Mouse (Mus musculus) limb, embryonic 15.5 days (tissue): ENCODE measurements around the gene Lman1l. TPM values are rescaled to one million over a fixed set of nuclear protein-coding genes. Genes with fewer than 3 reads are reported as not detected.

Experiments used
- ATAC-seq: fragments of 200-750 bp; cut with Nextera tagmentation; 2 replicates; pipeline ENCODE4 v1.8.0; 2017; ENCODE audit warnings: low read depth, moderate TSS enrichment; ENCODE audit not compliant: insufficient number of reproducible peaks, low FRiP score, low TSS enrichment
- H3K27ac ChIP-seq: fragments of 300-500 bp; sonication (generic); 2 replicates; pipeline ENCODE4 v1.5.1; 2015; ENCODE audit warnings: moderate library complexity, mild to moderate bottlenecking, inconsistent platforms
- H3K27me3 ChIP-seq: fragments of 300-500 bp; sonication (generic); 2 replicates; pipeline ENCODE4 v1.6.1; 2015; ENCODE audit warnings: inconsistent platforms
- H3K36me3 ChIP-seq: fragments of 300-500 bp; sonication (generic); 2 replicates; pipeline ENCODE4 v1.6.1; 2015; ENCODE audit warnings: inconsistent platforms
- H3K4me1 ChIP-seq: fragments of 300-500 bp; sonication (generic); 2 replicates; pipeline ENCODE4 v1.6.1; 2015; ENCODE audit warnings: inconsistent platforms
- H3K4me2 ChIP-seq: fragments of 300-500 bp; sonication (generic); 2 replicates; pipeline ENCODE4 v1.6.1; 2015; ENCODE audit warnings: mild to moderate bottlenecking, inconsistent platforms
- H3K4me3 ChIP-seq: fragments of 300-500 bp; sonication (generic); 2 replicates; pipeline ENCODE4 v1.5.1; 2015; ENCODE audit warnings: mild to moderate bottlenecking, inconsistent platforms
- H3K9ac ChIP-seq: fragments of 300-500 bp; sonication (generic); 2 replicates; pipeline ENCODE4 v1.6.1; 2015; ENCODE audit warnings: inconsistent platforms
- H3K9me3 ChIP-seq: fragments of 300-500 bp; sonication (generic); 2 replicates; pipeline ENCODE4 v1.6.1; 2016; ENCODE audit warnings: inconsistent platforms
- WGBS: fragments of 180-500 bp; shearing (Covaris S2); methylation state at CpG from one replicate; pipeline ENCODE4 v1.1.7; 2015; 5-methylcytosine and 5-hydroxymethylcytosine counted together
- polyA plus RNA-seq: library from polyadenylated mRNA; unstranded; fragments of >200 nt; fragmentation: Nextera tagmentation; extraction: Ambion mirVana; gene quantifications from 2 replicates; pipeline ENCODE4 v1.2.1, GENCODE M21; 2015

Lman1l gene
- polyA plus RNA-seq, 1 experiment from 2014 or later: not detected

DNA sequence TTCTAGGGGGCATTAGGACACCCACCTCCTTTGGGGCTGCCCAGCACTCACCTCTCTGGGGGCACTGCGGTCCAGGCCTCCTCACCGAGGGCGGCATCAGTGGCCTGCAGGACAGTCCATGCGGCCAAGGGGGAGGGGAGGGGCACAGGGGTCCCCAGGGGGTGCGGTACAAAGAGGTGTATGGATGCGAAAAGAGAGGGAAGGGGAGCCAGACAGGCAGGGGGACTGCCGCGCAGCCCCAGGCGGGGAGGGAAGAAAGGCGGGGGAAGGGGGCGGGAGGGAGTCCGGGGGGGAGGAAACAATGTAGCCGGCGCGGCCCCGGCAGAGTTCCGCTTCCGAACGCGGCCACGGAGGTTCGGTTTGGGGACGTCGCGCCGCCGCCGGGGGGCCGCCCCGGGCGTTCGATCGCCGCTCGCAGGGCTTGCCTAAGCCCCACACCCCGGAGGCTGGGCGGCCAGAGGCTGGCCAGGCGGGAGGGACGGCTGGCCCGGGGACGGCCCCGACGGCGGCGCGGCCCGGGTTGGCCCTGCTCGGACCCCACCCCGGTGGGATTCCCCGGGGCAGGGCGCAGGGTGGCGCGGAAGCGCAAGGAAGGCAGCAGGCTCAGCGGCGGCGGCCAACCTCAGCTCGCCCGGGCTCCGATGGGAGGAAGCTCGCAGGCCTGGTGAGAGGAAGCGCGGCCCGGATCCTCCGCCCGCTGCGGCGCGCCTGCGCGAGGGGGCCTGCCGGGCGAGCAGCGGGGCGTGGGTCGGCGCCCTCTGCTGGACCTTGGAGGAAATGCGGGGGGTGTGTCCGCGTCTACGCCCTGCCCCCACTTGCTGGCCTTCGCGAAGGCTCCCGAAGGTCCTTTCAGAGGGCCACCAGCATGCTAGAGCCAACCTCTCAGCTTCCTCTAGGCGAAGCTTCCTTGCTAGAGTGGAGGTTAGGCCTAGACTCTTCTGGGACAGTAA lies 24.6 kb upstream of the Lman1l start:
- peak overlapping the region; percentile 83 for H3K4me2 ChIP-seq
- H3K27me3 ChIP-seq: no peaks in the 10 kb centered on the region
- peak; percentile 85 for ATAC-seq
- H3K4me1 ChIP-seq: peaks cover 46% of the 10 kb centered on the region
- peaks cover 11% of the 10 kb centered on the region; the same call in 1 of the 2 replicates for H3K36me3 ChIP-seq
- under 1% methylated on average over 71 of the region's 85 CpGs for WGBS
- peak overlapping the region; percentile 100 for H3K9ac ChIP-seq
- peak overlapping the region; percentile 94 for H3K4me3 ChIP-seq
- H3K27ac ChIP-seq: peak overlapping the region; percentile 96
- H3K9me3 ChIP-seq: no peaks in the 10 kb centered on the region

DNA sequence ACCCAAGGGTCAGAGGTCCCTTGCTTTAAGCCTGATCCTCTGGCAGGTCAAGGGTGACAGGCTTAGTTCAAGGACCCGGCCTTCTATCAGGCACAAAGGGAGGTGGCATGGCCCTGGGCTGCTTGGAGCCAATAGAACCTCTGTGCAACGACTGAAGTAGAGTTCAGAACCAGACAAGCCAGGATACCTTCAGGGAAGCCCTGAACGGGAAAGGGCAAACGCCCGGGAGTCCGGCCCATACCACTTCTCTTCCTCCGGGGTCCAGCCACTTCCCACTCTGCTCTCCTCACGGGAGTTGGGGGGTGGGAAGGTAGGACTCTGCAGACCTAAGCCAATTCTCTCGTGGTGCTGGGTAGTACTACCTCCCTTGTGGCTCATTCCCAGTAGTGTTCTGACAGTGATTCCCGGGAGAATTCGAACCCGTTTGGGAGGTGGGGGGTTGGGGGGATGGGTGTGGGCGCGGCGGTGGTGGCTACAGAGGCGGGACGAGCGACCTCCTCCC lies 23.9 kb upstream of the Lman1l start:
- Histone ChIP-seq H3K4me1 (peaks cover 53% of the 10 kb centered on the region), H3K4me2 (peak overlapping the region; percentile 83), H3K9me3 (no peaks in the 10 kb centered on the region), H3K36me3 (peaks cover 11% of the 10 kb centered on the region; the same call in 1 of the 2 replicates), H3K27ac (peak overlapping the region; percentile 96), H3K9ac (peak overlapping the region; percentile 100), H3K4me3 (peak overlapping the region; percentile 94), H3K27me3 (no peaks in the 10 kb centered on the region)
- WGBS: under 1% methylated on average over 18 of the region's 18 CpGs
- no peak for ATAC-seq

DNA sequence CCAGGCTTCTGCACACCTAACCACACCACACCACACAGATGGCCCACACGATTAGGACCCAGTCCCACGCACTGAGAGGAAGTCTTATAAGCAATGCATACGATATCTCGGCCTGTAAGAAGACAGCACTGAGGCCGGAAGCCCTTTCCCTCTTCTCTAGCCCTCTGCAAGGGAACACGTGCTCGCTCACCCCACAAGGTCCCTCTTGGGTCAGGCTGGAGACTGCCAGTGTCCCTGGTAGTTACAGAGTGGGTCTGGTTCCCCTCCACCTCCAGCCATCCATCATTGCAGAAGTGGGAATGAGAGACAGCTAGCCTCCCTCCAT lies 23.2 kb upstream of the Lman1l start:
- Histone ChIP-seq H3K27me3 (no peaks in the 10 kb centered on the region), H3K4me2 (peak overlapping the region; percentile 83), H3K36me3 (peaks cover 11% of the 10 kb centered on the region; the same call in 1 of the 2 replicates), H3K9ac (peak overlapping the region; percentile 100), H3K4me3 (peak overlapping the region; percentile 94), H3K9me3 (no peaks in the 10 kb centered on the region), H3K4me1 (peaks cover 60% of the 10 kb centered on the region), H3K27ac (peak overlapping the region; percentile 27; the same call in 1 of the 2 replicates)
- ATAC-seq: no peak
- 29% methylated on average over 7 of the region's 7 CpGs for WGBS

DNA sequence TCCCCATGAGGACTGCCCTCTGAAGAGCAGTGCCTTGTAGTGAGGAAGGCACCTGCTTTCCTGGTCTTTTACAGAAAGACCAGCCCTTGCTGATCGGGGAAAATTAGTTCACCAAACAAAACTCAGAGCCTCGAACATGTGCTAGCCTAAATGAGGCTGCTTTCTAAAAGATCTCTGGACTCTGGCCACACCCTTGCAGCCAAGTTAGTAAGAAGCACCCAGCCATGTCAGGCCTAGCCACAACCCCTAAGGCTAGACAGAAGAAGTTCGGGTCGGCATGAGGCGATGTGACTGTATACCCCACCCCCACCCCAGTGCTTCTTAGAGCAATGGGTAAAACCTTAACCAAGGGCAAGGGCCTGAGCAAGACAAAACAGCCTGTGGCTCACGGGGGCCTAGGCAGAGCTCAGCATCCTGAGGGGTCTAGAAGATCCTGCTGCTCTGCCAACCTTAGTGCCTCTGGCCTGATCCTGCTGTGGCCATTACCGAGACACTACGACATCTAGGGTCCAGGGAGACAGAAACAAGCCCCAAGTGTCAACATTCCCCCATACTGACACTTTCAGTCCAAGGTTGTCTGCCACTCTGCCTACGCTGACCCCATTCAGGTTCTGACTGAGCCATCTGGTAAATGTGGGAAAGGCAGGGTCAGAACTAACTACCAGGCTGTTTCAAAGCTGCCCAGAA lies 22.7 kb upstream of the Lman1l start:
- Histone ChIP-seq H3K4me2 (peak overlapping the region; percentile 83), H3K4me1 (peaks cover 65% of the 10 kb centered on the region), H3K9ac (peak overlapping the region; percentile 100; the same call in 1 of the 2 replicates), H3K36me3 (peaks cover 11% of the 10 kb centered on the region; the same call in 1 of the 2 replicates), H3K27ac (peak overlapping the region; percentile 27; the same call in 1 of the 2 replicates), H3K27me3 (no peaks in the 10 kb centered on the region), H3K9me3 (no peaks in the 10 kb centered on the region), H3K4me3 (peak overlapping the region; percentile 94)
- no peak for ATAC-seq
- 65% methylated on average over 9 of the region's 9 CpGs for WGBS

DNA sequence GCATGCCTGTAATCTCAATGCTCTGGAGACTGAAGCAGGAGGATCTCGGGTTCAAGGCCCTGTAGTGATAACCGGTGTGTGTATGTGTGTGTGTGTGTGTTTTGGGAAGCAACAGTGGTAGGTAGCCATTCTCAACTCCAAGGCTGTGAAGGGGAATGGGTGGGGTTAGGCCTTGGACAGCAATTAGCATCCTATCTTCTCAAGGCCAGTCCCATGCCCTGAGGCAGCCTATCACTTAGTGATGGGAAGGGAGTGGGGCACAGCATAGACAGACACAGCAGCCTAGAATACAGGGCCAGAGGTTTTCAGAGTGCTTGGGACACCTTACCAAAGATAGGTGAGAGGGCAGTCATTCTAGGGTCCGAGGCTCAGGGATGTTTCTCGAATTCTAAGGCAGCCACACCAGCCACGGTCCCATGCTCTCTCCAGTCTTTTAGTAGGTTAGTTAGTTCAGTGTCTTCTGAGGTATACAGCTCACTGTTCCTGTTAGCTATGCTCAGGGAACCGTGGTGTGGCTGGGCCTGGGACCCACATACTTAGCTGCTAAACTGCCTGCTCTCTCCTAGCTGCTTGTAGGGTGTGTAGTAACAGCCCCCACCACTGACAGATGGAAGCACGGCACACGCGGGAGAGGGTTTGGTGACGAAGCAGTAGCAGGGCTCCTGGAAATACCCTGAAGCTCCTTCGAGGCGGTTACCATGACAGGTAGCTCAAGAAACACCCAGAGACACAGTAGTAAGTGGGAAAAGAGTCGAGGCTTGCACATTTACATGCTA lies 21.4 kb upstream of the Lman1l start:
- Histone ChIP-seq H3K4me3 (no peak overlapping the region; the same call in 1 of the 2 replicates), H3K9me3 (no peaks in the 10 kb centered on the region), H3K4me2 (no peak overlapping the region), H3K27ac (0 out of 2 replicates have a peak overlapping the region, but pooled peaks have one; percentile 88), H3K9ac (no peak overlapping the region), H3K36me3 (peaks cover 11% of the 10 kb centered on the region; the same call in 1 of the 2 replicates), H3K4me1 (peaks cover 79% of the 10 kb centered on the region), H3K27me3 (no peaks in the 10 kb centered on the region)
- 79% methylated on average over 13 of the region's 13 CpGs for WGBS
- ATAC-seq: no peak

DNA sequence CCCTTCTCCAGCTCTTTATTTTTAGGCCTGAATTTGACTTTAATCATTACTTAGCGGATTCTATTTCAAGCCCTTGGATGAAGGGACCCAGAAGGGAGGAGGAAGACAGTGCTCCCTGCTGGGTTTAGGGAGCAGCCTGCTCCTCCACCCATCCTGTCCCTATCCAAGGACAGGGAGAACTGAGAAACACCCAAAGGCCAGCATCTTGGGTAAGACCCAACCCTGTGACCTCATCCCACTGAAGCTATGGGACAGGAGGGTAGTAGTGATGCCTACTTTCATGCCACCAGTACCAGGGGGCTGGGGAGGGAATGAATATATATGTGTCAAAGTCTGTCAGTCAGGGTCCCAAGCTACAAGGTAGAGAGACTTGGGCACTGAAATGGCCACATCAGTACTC lies 20.4 kb upstream of the Lman1l start:
- H3K27me3 ChIP-seq: no peaks in the 10 kb centered on the region
- peak overlapping the region; percentile 18 for H3K4me3 ChIP-seq
- WGBS: 83% methylated on average over 1 of the region's 1 CpGs
- H3K4me1 ChIP-seq: peaks cover 80% of the 10 kb centered on the region
- peak overlapping the region; percentile 46 for H3K4me2 ChIP-seq
- peaks cover 11% of the 10 kb centered on the region; the same call in 1 of the 2 replicates for H3K36me3 ChIP-seq
- ATAC-seq: no peak
- H3K27ac ChIP-seq: peak overlapping the region; percentile 88
- peak overlapping the region; percentile 0; the same call in 1 of the 2 replicates for H3K9ac ChIP-seq
- no peaks in the 10 kb centered on the region for H3K9me3 ChIP-seq

DNA sequence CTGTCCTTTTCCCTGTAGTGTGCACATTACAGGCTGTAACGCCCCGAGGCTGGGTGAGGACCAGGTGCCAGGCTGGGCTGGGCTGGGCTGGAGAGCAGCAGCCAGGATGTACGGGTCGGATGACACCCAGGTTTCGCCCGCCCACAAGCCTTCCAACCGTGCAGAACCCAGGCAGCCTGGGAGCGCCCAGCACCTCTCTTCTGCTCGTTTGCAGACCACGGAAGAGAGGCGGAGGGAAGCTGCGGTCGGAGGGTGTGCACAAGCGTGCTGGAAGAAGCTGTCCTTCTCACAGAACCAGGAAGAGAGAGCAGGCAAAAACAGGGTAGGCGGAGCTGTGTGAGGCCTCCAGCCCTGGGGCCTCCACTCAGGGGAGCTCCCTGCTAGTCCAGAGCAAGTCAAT lies 19.8 kb upstream of the Lman1l start:
- Histone ChIP-seq H3K36me3 (peaks cover 11% of the 10 kb centered on the region; the same call in 1 of the 2 replicates), H3K4me2 (peak overlapping the region; percentile 46), H3K9me3 (no peaks in the 10 kb centered on the region), H3K4me3 (peak overlapping the region; percentile 18), H3K27me3 (no peaks in the 10 kb centered on the region), H3K4me1 (peaks cover 78% of the 10 kb centered on the region), H3K9ac (0 out of 2 replicates have a peak overlapping the region, but pooled peaks have one; percentile 23), H3K27ac (peak overlapping the region; percentile 88)
- WGBS: 5% methylated on average over 15 of the region's 15 CpGs
- ATAC-seq: peak; percentile 46; the same call in 1 of the 2 replicates

DNA sequence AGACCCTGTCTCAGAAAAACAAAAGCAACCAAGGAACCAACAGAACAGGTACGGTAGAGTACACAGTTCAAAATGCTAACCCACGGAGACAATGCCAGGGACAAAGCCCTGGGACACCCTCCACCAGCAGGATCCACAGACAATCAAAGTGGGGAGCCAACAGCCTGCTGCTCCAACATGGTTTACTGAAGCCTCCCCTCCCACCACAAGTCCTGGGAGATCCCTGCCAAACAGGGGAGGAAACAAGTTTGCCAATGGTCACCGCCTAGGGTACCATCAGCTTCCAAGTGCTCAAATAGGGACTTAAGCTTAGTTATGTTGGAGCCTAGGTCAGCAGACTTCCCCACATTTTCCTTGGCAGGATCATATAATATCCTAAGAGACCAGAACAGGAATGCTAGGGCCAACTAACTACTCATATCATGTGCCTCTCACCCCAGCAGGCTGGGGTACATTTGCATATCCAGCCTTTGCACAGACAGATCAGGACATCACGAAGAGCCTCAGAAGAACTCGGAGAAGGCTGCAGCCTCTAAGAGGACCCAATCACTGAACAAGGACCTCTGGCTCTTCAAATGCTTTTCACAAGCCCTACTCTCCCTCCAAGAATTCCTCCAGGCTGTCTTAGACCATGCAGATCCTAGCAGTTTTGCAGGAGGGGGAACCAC lies 19.2 kb upstream of the Lman1l start:
- Histone ChIP-seq H3K9ac (peak overlapping the region; percentile 23; the same call in 1 of the 2 replicates), H3K4me3 (peak overlapping the region; percentile 18)
- WGBS: 53% methylated on average over 5 of the region's 5 CpGs

DNA sequence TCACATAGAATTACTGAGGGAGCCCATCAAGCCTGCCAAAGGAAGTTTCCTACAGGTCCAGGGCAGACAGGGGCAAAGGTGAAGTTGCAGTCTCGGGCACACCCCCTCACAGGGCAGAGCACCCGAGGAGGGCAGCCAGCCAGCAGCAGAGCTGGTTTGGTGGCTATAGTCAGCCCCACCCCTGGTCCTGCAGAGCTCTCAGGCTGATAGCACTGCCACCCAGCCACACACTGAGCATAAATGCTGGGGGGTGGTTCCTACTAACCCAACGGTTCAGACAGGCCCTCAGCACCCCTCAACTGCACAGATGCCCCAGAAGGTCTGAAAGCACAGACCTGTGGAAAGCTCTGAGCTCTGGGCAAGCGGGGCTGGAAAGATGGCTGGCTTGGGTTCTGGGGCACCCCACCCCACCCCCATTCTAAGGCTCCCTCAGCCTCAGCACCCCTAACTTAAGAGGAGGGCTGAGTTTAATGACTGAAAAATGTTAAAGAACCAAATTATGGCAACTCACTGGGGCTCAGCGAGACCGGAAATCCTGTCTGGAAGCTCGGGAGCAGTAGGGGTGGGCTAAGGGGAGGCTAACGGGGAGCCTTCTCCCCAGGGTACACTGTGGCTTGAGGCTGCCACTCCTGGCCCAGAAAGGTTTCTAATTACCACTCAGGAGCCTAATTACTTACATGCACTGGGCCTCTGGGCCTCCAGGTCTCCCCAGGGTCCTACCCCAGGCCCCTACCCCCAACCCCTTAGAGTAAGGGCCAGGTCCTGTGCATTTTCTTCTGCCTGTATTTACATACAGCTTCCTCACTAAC lies 18.3 kb upstream of the Lman1l start:
- H3K9me3 ChIP-seq: no peaks in the 10 kb centered on the region
- no peak overlapping the region; the same call in 1 of the 2 replicates for H3K9ac ChIP-seq
- H3K4me2 ChIP-seq: peak overlapping the region; percentile 26
- no peak for ATAC-seq
- peaks cover 11% of the 10 kb centered on the region; the same call in 1 of the 2 replicates for H3K36me3 ChIP-seq
- no peak overlapping the region; the same call in 1 of the 2 replicates for H3K4me3 ChIP-seq
- WGBS: 16% methylated on average over 8 of the region's 8 CpGs
- H3K27ac ChIP-seq: peak overlapping the region; percentile 88
- peaks cover 74% of the 10 kb centered on the region for H3K4me1 ChIP-seq
- H3K27me3 ChIP-seq: no peaks in the 10 kb centered on the region

More for the DNA sequence above, 19.2 kb upstream of the Lman1l start:
- Histone ChIP-seq H3K4me2 (peak overlapping the region; percentile 46), H3K9me3 (no peaks in the 10 kb centered on the region), H3K4me1 (peaks cover 76% of the 10 kb centered on the region), H3K27me3 (no peaks in the 10 kb centered on the region), H3K36me3 (peaks cover 11% of the 10 kb centered on the region; the same call in 1 of the 2 replicates), H3K27ac (peak overlapping the region; percentile 88)
- no peak for ATAC-seq

DNA sequence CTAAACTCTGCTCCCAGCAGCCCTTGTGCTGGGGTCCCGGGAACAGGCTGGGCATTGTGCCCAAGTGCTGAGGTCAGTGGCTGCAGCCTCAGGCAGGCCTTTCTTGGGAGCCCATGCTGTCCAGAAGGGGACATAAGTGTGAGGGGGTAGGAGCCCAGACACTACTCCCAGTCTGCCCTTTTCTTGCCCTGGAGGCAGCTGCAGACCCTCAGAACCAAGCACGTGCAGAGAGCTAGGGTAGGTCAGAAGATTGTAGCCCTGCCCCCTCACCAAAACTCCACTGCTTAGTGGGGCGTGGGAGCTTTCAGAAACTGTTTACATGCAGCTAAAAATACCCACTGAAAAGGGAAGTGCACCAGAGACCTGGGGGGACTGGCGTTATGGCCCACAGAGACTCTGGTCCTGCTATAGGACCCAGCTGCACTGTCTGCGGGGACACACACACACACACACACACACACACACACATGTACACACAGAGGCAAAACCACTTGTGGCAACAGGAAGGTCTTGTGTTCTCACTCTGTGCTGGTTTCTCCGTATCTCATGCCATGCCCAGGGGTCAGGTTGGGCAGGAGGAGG lies 17.3 kb upstream of the Lman1l start:
- ATAC-seq: peak; percentile 40; the same call in 1 of the 2 replicates
- no peak overlapping the region for H3K9ac ChIP-seq
- no peaks in the 10 kb centered on the region for H3K9me3 ChIP-seq
- H3K4me2 ChIP-seq: peak overlapping the region; percentile 26
- peaks cover 70% of the 10 kb centered on the region for H3K4me1 ChIP-seq
- 23% methylated on average over 6 of the region's 6 CpGs for WGBS
- H3K4me3 ChIP-seq: no peak overlapping the region
- no peaks in the 10 kb centered on the region for H3K27me3 ChIP-seq
- H3K36me3 ChIP-seq: peaks cover 11% of the 10 kb centered on the region; the same call in 1 of the 2 replicates
- peak overlapping the region; percentile 88 for H3K27ac ChIP-seq
